Mouse (Mus musculus): ENCODE measurements around the gene Plpp3.

The Plpp3 gene

GRCm38 (mm10) chr4:105157276-105158168, at the start of gene Plpp3:
Plpp3 (plus strand) TSS chr4:105157347.
- peak; percentile 94 to 98 for DNase-seq (ENCODE audit: inconsistent age in 2 of 2, low spot score in 1 of 2)

- DNase-seq (ENCODE audit: inconsistent age in 2 of 2, low spot score in 1 of 2), result no peak
These were observed 49.1 kb upstream of the Plpp3 start for GRCm38 (mm10) chr4:105107943-105108640.

GRCm38 (mm10) chr4:105108641-105109198, 48.4 kb upstream of the Plpp3 start:
- no peak for DNase-seq (ENCODE audit: inconsistent age in 2 of 2, low spot score in 1 of 2)

GRCm38 (mm10) chr4:105109199-105109989, 47.8 kb upstream of the Plpp3 start, which contains the start of gene Prkaa2:
Prkaa2 (minus strand) TSS chr4:105109890.
- DNase-seq (ENCODE audit: inconsistent age in 2 of 2, low spot score in 1 of 2), result peak; percentile 83 to 94

- peak in 1 of 2 experiments; percentile 28 for DNase-seq (ENCODE audit: inconsistent age in 2 of 2, low spot score in 1 of 2)
These were observed 47.0 kb upstream of the Plpp3 start for GRCm38 (mm10) chr4:105109990-105110683.

- DNase-seq (ENCODE audit: inconsistent age in 2 of 2, low spot score in 1 of 2), result no peak
These were observed 46.5 kb upstream of the Plpp3 start for GRCm38 (mm10) chr4:105110684-105111035.

- no peak for DNase-seq (ENCODE audit: inconsistent age in 2 of 2, low spot score in 1 of 2)
These were observed 45.4 kb upstream of the Plpp3 start for GRCm38 (mm10) chr4:105111770-105112169.

- DNase-seq (ENCODE audit: inconsistent age in 2 of 2, low spot score in 1 of 2), result no peak
These were observed 44.1 kb upstream of the Plpp3 start for GRCm38 (mm10) chr4:105113042-105113441.

GRCm38 (mm10) chr4:105113468-105113867, 43.7 kb upstream of the Plpp3 start:
- no peak for DNase-seq (ENCODE audit: inconsistent age in 2 of 2, low spot score in 1 of 2)

- no peak for DNase-seq (ENCODE audit: inconsistent age in 2 of 2, low spot score in 1 of 2)
These were observed 36.1 kb upstream of the Plpp3 start for GRCm38 (mm10) chr4:105121081-105121480.

- DNase-seq (ENCODE audit: inconsistent age in 2 of 2, low spot score in 1 of 2), result peak; percentile 69 to 91
These were observed 34.7 kb upstream of the Plpp3 start for GRCm38 (mm10) chr4:105122429-105122828.

- DNase-seq (ENCODE audit: inconsistent age in 2 of 2, low spot score in 1 of 2), result no peak
These were observed 27.9 kb upstream of the Plpp3 start for GRCm38 (mm10) chr4:105129212-105129611.

- DNase-seq (ENCODE audit: inconsistent age in 2 of 2, low spot score in 1 of 2), result peak in 1 of 2 experiments; percentile 28
These were observed 25.3 kb upstream of the Plpp3 start for GRCm38 (mm10) chr4:105131756-105132314.

GRCm38 (mm10) chr4:105133350-105134050, 23.6 kb upstream of the Plpp3 start:
- DNase-seq (ENCODE audit: inconsistent age in 2 of 2, low spot score in 1 of 2), result no peak

- no peak for DNase-seq (ENCODE audit: inconsistent age in 2 of 2, low spot score in 1 of 2)
These were observed 7.7 kb upstream of the Plpp3 start for GRCm38 (mm10) chr4:105149492-105149891.

- DNase-seq (ENCODE audit: inconsistent age in 2 of 2, low spot score in 1 of 2), result peak; percentile 71 to 92
These were observed 5.0 kb upstream of the Plpp3 start for GRCm38 (mm10) chr4:105151911-105152690.

GRCm38 (mm10) chr4:105153227-105153626, 3.9 kb upstream of the Plpp3 start:
- no peak for DNase-seq (ENCODE audit: inconsistent age in 2 of 2, low spot score in 1 of 2)

- peak in 1 of 2 experiments; percentile 43 for DNase-seq (ENCODE audit: inconsistent age in 2 of 2, low spot score in 1 of 2)
These were observed 866 bp upstream of the Plpp3 start for GRCm38 (mm10) chr4:105156281-105156680.

GRCm38 (mm10) chr4:105156955-105157275, 232 bp upstream of the Plpp3 start:
- no peak for DNase-seq (ENCODE audit: inconsistent age in 2 of 2, low spot score in 1 of 2)
